Mouse (Mus musculus) lung, postnatal 4 days (tissue): Measurements from ENCODE around the gene Spint4.
"Not testable (repeated sequence)": the region's sequence is repeated elsewhere in the genome, so short reads cannot be mapped to it uniquely, and the experiment has no call there.

Source experiments
- DNase-seq, 2 experiments: peaks; one replicate each; pipeline ENCODE4 v3.0.0; 2021

Spint4 gene

DNA sequence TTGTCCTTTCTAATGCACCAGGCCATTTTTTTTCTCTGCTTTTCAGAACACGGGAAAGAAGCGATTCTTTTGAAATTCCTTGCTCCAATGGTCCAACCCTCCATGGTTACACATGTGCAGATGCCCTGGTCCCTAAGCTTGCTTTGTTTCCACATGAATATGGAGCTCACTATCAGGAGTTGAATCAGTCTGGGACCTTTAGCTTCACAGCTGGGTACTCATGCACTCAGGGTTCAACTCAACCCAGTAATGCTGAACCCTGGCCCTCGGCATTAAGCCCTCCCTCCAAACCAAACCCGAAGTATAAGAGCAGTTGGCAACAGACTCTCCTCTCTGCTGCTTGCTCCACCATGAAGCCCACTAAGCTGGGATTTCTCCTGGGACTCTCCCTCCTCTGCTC, at the start of gene Spint4:
Gene Spint4 (plus strand): TSS at position 301 of the 400 bp plus-strand sequence.
- no peak for DNase-seq

DNA sequence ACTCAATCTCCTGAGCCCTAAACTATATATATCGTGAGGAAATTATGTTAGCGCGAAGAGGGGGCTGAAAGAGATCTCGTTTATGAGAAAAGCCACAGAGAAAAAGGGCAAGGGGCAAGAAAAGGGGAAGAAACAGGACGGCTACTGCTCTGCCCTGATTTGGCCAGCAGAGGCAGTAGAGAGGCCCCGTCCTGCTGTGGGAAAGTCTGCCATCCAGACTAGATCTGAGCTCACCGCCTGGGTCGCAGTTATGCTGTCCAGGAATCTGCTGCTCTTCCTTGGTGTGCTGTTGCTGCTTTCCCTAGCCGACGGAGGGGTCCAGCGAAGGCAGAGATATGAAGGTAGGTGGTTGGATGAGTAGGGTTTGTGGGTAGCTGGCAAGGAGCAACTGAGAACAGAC, 42.4 kb upstream of the Spint4 start, which contains the start of gene Wfdc10:
Gene Wfdc10 (plus strand): TSS at position 189 of the 400 bp plus-strand sequence.
- peak; percentile 41 to 74 for DNase-seq

DNA sequence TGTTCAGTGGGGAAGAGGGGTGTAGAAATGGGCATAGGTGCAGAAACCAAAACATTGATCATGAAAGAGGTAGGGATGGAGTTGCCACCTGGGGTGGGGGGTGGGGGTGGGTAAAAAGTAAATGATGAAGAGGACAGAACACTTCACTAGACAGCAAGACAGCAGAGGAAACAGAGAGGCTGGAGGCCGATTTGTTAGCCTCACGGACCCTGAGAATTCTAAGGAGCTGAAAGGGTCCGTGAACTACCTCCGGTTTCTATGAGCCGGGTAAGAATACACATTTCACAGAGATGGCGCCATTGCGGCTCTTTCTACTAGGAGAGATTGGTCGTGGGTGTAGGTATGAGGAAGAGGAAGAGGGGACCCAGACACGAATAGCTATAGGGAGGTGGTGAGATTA, 41.8 kb upstream of the Spint4 start, which contains the start of gene Wfdc9:
Gene Wfdc9 (minus strand): TSS at position 101 of the 400 bp plus-strand sequence.
- no peak for DNase-seq

DNA sequence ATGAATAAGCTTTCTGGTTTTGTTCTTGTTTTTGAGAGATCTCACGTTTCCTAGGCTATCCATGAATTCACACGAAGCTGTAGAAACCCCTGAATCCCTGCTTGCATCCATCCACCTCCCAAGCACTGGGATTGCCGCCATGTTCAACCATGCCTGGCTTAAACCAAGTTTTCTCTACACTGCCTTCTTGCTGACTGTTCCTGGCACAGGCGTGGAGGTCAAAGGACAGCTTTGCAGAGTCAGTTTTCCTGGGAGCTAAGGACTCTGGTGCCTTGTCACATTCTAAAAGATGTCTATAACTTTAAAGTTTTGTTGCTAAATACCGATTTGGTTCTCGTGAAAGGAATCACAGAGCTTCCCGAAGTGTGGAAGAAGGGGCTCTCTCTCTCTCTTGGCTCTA, 33.5 kb upstream of the Spint4 start:
- no peak for DNase-seq

DNA sequence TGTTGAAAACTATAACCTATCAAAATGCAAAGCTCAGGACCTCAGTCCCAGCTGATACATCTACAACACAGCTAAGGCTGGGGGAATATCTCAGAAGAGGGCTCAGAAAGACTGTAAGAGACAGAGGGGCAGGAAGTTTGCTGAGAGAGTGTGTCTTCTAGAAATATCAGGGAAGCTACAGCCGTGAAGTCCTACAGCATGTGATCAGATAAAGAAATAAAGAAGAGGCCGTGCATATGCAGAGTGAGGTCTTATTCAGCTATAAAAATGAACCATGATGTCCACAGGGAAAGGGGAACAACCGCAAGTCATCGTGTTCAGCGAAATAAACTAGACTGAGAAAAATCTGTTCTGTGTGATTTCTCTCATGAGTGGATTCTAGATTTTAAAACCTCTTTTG, 28.0 kb upstream of the Spint4 start:
- no peak for DNase-seq

DNA sequence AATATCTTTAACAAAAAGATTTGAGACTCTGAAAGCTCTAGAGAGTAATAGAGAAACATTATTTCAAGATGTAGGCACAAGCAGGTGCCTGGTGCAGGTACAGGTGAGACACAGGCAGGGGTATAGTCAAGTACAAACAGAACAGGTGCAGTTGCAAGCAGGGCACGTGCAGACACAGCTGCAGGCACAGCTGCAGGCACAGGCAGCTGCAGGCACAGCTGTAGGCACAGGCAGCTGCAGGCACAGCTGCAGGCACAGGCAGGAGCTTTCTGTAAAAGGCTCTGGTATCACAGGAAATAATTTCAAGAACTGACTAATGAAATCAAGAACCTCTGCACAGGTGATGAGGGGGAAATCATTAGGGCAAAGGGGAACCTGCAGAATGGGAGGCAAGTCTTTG, 27.4 kb upstream of the Spint4 start:
- no peak for DNase-seq

DNA sequence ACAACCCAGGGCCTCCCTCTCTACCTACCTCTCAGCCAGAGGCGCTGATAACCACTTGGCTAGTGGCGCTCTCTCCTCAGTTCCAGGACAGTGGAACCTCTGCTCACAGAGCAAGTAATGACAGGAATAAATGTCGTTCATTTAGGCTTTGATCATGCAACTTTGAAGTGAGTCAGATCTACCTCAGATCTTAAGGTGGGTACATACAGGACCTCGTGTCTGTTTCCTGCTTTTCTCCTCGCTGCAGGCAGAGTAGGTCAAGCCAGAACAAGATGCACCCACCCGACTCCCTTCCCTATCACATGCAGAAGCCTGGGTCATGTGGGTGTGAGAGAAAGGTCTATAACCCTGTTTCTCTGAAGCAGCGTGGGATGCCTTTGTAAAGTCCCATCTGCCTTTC, 24.3 kb upstream of the Spint4 start, which contains the start of gene Wfdc11:
Gene Wfdc11 (minus strand): TSS at position 101 of the 400 bp plus-strand sequence.
- DNase-seq = no peak

DNA sequence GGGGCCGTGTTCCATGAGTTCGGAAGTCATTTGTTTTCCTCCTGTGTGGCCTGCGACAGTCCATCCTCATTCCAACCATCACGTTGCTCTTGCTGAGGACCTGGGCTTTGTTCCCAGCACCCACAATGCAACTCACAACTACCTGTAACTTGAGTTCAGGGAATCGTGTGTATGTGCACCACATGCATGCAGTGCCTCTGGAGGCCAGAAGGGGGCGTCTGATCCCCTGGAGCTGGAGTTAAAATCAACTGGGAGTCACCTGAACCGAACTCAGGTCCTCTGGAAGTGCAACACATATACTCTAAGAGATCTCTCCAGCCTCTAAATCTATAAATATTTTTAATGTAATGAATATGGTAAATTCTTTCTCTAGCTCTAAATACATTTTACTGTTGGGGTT, 22.2 kb upstream of the Spint4 start:
- DNase-seq = no peak

DNA sequence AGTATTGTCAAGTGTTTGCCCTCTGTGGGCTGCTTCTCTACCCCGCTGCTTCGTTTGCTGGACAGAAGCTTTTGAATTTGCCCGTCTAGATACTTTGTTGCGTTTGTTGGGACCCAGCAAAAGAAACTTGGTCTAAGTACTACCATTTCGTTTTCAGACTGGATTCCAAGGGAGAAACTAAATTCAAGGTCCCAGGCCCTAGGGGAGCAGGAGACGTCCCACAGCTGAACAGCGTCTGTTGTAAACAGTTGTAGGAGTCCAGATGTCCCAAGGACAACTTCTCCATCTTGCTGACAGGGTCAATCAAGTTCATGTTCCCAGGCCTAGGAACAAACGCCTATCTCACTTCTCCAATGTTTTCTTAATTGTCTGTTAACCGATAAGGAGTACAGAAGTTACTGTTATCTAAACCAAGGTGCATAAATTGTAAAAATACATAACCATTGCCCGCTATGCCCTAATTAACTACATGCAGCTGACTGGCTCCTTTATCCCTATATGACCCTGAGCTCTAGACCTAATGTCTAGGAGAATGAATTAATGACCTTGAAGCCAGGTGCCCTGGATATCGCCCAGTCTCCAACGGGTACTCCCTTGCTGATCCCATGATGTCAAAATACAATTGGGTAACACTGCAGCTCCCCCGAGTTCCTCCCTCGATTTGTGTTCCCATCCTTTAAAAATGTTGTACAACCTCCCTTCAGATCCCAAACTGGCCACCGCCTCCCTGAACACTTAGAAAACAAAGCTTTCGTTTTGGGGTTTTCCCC, 21.2 kb upstream of the Spint4 start:
- no peak for DNase-seq

DNA sequence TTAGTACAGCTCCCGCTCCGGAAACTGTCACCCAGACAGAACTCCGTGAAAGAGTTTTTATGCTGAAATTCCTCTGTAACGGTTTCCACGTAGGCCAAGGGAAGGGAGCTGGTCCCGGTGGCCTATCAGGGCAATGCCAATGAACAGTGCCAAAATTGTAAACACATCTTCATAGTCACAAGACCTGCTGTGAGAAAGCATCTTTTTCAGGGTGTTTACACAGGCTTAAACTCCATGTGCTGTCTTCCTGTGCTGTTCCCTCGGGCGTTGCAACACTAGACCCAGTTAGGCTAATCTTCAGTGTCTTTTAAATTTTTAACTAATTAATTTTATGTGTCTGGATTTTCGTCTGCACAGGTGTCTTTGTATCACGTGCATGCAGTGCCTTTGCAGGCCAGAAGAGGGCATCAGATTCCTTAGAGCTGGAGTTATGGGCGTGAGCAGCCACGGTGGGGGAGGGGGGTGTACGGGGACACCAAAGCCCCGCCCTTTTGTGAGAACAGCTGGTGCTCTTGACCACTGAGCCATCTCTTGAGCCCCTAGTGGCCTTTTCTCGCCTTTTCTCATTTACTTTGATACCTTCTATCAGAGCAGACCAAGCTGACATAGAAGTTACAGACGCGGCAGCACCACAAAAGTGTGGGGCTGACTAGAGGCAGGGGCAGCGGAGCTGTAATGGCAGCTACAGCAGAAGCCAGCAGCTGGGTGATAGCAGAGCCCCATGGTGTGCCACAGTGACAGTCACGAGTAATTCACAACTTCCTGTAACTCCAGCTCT, 19.3 kb upstream of the Spint4 start:
- DNase-seq = peak; percentile 80 to 83

DNA sequence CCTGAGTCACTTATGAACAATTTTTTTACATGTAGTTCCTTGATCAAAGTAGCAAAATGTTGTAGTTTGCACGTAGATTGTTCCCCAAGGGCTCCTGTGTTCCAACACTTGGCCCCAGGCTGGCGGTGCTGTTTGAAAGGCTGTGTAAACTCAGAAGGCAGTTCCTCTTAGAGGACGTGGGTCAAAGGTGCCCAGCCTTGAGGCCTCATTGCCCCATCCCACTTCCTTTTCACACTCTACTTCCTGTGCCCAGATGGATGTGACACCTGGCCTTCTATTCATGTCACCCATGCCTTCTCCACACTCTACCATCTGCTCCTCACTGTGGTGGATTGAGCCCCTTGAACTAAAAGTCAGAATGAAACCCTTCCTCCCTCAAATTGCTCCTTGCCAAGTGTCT, 18.4 kb upstream of the Spint4 start:
- peak; percentile 50 to 70 for DNase-seq

DNA sequence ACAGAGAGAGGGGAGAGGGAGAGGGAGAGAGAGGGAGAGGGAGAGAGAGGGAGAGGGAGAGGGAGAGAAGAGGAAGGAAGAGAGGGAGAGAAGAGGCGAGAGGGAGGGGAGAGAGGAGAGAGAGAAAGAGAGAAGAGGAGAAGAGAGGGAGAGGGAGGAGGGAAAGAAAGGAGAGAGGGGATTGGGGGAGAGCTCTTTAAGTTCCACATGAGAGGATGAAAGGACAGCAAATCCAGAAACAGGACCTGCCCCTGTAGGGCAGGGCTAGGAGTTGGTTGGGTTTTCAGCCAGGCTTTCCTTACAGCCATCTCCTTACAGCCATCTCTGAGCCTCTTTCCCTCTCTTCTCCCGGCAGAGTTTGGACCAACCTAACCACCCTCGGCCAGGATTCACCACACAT, 13.5 kb upstream of the Spint4 start, which contains the start of gene Wfdc13:
Gene Wfdc13 (plus strand): TSS at position 301 of the 400 bp plus-strand sequence.
- no peak for DNase-seq

DNA sequence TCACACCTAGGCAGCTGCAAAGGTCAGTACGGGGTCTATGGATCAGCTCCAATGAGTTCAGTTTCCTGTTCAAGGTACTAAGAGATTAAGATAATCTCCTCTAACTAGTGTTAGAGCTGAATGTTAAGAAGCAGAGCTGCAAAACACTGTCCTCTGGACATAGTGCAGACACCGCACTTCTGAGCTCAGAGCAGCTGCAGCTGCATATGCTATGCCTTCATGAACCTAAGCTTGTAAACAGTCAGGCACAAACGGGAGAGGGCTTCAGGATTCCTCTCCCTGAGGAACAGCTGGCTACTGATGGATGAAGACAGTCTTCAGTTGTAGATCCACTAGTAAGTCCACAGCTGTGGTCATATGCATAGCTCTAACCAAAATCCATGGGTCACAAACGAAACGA, 2.7 kb downstream of the Spint4 start:
- DNase-seq = no peak

DNA sequence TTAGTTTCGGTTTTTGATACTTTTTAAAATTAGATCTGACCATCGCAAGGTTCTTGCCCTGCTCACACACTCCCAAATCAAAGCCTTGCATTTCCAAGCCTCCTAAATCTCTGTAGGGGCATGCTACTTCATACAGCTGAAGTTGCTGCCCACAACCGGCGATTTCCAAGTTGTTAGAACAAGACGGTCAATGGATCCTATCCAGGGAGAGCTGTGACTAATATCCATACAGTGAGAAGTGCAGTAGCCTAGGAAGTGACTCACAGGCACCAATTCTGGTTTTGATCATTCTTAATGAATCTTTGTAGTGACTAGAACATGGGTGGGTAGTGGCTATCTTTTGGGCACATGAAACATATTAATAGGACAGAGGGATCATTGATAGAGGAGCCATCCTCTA, 3.5 kb downstream of the Spint4 start:
- DNase-seq = no peak

DNA sequence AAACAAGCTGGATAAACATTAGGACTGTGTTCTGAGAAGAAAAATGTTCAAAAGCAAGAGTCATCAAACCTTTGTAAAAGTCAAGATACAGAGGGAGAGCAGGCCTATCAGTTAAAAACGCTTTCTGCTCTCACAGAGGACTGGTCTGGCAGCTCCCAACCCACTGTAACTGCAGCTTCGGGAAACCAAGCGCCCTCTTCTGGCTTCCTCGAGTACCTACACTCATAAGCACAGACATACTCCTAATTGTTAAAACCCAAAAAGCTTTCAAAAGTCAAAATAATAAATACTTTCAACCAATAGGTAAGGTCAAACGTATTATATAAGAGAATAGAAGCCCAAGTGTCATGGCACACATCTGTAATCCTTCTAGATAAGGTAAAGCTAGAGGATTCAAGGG, 5.9 kb downstream of the Spint4 start:
- no peak for DNase-seq

DNA sequence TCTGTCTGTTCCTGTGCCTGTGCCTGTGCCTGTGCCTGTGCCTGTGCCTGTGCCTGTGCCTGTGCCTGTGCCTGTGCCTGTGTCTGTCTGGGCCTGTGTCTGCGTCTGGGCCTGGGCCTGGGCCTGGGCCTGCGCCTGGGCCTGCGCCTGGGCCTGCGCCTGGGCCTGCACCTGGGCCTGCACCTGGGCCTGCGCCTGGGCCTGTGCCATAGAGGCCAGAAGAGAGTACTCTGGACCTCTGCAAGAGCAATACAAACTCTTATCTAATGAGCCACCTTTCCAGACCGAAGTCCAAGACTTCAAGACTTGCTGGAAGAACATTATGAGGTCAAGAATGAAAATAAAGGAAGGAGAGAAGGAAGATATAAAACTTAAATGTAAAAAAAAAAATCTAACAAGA, 7.0 kb downstream of the Spint4 start:
- DNase-seq = no peak

DNA sequence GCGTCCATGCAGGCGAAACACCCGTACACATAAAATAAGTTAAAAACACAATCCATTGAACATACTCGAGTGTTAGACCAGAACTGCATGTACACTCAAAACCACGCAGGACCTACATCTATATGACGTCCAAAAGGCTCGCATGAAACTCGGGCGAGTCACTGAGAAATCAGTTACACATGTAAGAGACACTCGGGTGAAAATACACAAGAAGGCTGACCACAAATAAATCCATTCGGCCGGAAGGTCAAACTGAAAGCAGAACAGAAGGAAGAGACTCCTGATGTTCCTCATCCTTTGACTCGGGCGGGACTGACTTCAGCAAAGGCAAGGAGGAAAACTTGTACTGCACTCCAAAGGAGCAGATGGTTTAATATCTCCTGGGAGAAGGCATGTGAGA, 7.7 kb downstream of the Spint4 start:
- no peak for DNase-seq

DNA sequence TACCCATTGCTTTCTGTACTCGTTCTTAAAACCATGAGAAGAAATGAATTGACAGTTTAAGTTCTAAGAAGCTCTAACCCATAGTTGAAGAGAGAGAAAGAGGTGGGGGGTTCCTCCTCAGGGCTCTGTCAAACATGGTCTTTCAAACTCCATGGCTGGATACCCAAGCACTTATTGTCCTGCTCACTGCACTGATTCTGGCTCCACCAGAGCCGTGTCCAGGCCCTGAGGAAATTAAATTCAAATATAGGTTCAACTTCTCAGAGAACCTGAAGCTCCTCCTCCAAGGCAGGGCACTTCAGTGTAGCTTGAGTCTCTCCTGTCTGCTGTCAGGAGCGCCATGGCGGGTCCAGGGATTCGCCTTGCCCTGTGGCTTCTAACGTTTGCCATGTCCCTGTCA, 16.7 kb downstream of the Spint4 start, which contains the start of gene Spint5:
Gene Spint5 (plus strand): TSS at position 301 of the 400 bp plus-strand sequence.
- no peak for DNase-seq

DNA sequence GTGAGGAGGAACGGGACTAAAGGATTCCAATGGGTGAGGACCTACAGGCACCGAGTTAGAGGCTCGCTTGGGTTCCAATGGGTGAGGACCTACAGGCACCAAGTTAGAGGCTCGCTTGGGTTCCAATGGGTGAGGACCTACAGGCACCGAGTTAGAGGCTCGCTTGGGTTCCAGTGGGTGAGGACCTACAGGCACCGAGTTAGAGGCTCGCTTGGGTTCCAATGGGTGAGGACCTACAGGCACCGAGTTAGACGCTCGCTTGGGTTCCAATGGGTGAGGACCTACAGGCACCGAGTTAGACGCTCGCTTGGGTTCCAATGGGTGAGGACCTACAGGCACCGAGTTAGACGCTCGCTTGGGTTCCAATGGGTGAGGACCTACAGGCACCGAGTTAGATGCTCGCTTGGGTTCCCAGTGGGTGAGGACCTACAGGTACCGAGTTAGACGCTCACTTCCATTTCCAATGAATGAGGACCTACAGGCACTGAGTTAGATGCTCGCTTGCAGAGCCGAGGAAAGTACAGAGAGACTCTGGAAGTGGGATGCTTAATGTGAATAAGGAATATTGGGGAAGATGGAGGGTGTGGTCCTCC, 18.0 kb downstream of the Spint4 start:
- not testable (repeated sequence) for DNase-seq

DNA sequence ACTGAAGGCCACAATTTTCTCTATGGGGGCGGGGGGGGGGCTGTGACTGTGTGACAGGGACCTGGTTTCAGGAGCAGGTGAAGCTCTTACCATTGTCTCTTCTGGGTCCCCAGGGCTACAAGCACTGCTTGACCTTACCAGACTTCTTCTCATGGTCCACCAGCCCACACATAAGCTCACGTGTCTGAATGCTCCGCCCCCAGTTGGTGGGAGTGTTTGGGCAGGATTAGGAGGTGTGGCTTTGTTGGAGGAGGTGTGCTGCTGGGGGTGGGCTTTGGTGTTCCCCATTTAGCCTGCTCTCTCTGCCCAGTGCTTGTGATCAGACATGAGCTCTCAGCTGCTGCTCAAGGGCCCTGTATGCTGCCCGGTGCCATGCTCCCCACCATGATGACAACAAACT, 25.0 kb downstream of the Spint4 start:
- DNase-seq = no peak

DNA sequence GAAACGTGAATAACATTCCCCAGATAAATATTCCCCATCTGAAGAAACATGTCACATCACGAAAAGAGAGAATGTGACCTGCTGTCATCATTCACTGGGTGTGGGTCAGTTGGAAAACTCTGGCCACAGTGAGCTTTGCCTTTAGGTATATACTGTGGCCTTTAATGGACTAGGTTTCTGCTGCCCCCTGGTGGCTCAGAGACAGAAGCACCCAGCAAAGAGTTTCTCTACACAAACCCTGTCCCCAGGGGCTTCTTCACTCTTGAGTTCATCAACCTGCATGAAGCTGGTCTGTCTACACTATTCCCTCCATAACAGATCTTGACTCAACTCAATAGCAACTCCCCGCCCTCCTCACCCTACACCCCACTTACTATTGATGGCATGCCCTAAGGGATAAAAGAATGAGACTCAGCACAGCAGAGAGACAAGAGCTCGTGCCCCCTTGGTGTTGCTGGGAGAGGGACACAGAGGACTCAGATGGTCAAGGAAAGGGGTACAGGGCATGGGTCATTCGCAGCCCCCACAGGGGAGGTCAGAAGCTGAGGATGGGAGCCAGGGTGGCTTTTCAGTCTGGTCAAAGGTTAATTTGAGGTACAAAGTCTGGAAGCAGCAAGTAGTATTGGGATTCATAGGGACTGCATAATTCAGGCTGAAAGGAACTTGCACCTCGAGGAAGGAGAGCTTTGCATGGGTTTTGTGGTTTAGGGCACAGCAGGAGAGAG, 27.8 kb downstream of the Spint4 start:
- peak; percentile 47 to 74 for DNase-seq

DNA sequence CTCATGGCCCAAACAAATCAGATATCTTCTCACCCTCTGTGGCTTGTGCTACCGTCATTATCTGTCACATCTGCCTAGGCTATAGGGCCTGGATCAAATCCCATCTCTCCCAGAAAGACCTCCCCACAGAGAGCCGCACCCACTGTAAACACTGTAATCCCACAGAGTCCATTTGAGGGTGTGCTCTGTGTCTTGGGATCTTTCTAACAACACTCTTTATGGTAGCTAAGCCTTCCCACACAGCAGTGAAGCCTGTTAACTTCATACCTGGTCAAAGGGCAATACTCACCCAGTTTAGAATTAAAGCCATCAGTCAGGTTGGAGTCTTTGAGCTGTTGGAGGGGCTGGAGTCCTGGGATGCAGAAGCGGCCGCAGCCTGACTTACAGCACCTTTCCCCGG, 33.4 kb downstream of the Spint4 start:
- DNase-seq = no peak

DNA sequence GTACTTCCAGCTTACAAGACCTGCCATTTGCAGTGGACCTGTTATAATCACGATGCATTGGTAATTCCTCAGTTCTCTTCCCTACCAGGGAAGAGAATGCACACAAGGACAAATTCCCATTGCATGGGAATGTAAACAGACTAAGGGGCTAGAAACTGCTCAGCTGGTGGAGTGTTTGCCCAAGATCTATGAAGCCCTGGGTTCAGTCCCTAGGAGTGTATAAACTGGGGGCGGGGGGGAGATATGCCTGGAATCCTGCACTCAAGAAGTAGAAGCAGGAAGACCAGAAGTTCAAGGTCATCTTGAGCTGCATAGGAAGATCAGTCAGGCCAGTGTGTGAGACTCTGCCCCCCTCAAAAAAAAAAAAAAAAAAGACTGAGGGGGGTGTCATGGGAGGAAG, 35.0 kb downstream of the Spint4 start:
- no peak for DNase-seq
